Mouse (Mus musculus): ENCODE data around the gene Tecpr1. TPM values are rescaled to one million over a fixed set of nuclear protein-coding genes. Genes with fewer than 3 reads are reported as not detected.
A peak's percentile ranks its signal among the peaks of the same experiment; 100 is the strongest.

Gene Tecpr1
- polyA plus RNA-seq, 1 experiment from 2014 or later: 47.4 TPM

DNA sequence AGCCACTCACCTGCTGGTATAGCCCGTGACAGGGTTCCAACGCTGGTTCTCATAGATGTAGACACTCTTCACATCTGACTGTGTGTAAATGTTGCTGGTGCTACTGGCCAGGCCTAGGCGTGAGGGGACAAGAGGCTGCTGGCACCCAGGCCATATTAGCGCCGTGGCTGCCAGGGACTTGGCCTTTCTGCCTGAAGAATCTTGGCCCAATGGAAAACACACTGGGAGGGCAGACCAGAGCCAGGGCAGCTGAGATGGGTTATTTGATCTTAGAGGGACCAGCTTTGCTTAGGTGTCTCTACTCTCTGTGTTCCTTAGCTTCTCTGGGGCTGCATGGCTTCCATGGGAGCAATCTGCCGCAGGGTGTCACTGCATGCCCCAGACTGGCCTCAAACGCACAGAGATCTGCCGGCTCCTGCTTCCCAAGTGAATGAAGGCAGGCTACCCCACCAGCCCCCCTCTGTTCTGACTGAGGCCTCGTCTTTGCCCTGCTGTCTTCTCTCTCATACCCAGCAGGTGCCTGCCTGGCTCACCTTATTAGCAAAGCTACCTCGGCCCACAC is 19.9 kb downstream of the Tecpr1 start:
- Histone ChIP-seq H3K36me3 (peaks cover 46% of the 10 kb centered on the region), H3K9me3 (peaks cover 6% of the 10 kb centered on the region; the same call in 1 of the 2 replicates), H3K4me1 (replicated peaks) (no peaks in the 10 kb centered on the region), H3K27ac (replicated peaks) (no peak overlapping the region), H3K9ac (no peak overlapping the region), H3K4me3 (no peak overlapping the region), H3K4me2 (no peak overlapping the region), H3K27me3 (no peaks in the 10 kb centered on the region)
- no peak for ATAC-seq (ENCODE audit: low FRiP score, low read depth)
- 92% methylated on average over 10 of the region's 10 CpGs for WGBS

GRCm38 (mm10) chr5:144202430-144202829 is 21.0 kb downstream of the Tecpr1 start:
- peaks cover 46% of the 10 kb centered on the region for H3K36me3 ChIP-seq
- H3K27ac ChIP-seq (replicated peaks): no peak overlapping the region
- no peaks in the 10 kb centered on the region for H3K27me3 ChIP-seq
- no peak for ATAC-seq (ENCODE audit: low FRiP score, low read depth)
- WGBS: 93% methylated on average over 6 of the region's 6 CpGs
- peaks cover 6% of the 10 kb centered on the region; the same call in 1 of the 2 replicates for H3K9me3 ChIP-seq
- H3K4me2 ChIP-seq: no peak overlapping the region
- H3K4me1 ChIP-seq (replicated peaks): no peaks in the 10 kb centered on the region
- no peak overlapping the region for H3K4me3 ChIP-seq
- H3K9ac ChIP-seq: no peak overlapping the region

DNA sequence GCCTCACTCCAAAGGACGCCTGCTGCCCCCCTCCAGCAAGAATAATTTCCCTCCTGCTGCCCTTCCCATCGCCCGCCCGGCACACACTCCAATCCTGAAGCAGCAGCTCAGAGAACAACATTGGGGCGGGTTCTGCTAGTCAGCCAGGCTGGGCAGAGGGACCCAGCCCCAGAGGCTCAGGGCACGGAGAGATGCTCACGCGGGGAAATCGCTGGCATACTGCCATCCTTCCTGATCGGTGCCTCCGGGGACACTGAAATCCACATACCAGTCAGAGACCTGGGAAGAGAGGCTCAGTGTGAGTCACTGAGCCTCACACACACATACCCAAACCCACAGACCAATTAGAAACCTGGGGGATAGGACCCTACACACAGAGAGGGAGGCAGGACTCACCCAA is 22.8 kb downstream of the Tecpr1 start:
- no peak for ATAC-seq (ENCODE audit: low FRiP score, low read depth)
- H3K27me3 ChIP-seq: no peaks in the 10 kb centered on the region
- no peak overlapping the region for H3K4me2 ChIP-seq
- no peaks in the 10 kb centered on the region for H3K4me1 ChIP-seq (replicated peaks)
- 68% methylated on average over 11 of the region's 11 CpGs for WGBS
- H3K4me3 ChIP-seq: no peak overlapping the region
- peaks cover 35% of the 10 kb centered on the region for H3K36me3 ChIP-seq
- H3K9ac ChIP-seq: no peak overlapping the region
- no peak overlapping the region for H3K27ac ChIP-seq (replicated peaks)
- peaks cover 6% of the 10 kb centered on the region; the same call in 1 of the 2 replicates for H3K9me3 ChIP-seq

- 0 out of 2 replicates have a peak, but pooled peaks cover 3% of the 10 kb centered on the region for H3K36me3 ChIP-seq
- H3K27ac ChIP-seq (replicated peaks): no peak overlapping the region
- 89% methylated on average over 8 of the region's 8 CpGs for WGBS
- no peaks in the 10 kb centered on the region for H3K9me3 ChIP-seq
- ATAC-seq (ENCODE audit: low FRiP score, low read depth): no peak
- no peak overlapping the region for H3K4me2 ChIP-seq
- no peak overlapping the region for H3K9ac ChIP-seq
- no peaks in the 10 kb centered on the region for H3K27me3 ChIP-seq
- no peak overlapping the region for H3K4me3 ChIP-seq
- H3K4me1 ChIP-seq (replicated peaks): no peaks in the 10 kb centered on the region
These were observed 27.8 kb downstream of the Tecpr1 start for GRCm38 (mm10) chr5:144195567-144195966.

DNA sequence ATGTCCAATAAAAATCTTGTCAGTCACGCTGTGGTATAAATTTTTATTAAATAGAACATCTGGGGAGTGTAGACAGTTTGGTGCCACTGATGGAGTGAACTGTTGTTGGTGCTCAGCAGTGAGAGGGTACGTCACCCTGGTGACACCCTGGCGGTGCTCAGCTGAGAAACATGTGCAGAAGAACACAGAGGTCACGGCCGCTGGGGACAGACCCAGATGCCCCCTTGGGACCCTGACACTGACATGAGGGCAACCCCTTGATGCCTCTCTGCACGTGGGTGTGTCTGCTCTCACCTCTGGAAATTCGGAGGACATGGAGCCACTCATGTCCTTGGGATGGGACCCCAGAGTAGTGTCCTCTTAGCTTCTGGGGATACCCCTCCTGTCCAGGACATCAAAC is 29.0 kb downstream of the Tecpr1 start:
- ATAC-seq (ENCODE audit: low FRiP score, low read depth): no peak

GRCm38 (mm10) chr5:144192673-144193072 is 30.7 kb downstream of the Tecpr1 start:
- Histone ChIP-seq H3K4me1 (replicated peaks) (peaks cover 10% of the 10 kb centered on the region), H3K27me3 (no peaks in the 10 kb centered on the region), H3K9ac (no peak overlapping the region), H3K4me2 (no peak overlapping the region), H3K4me3 (no peak overlapping the region), H3K27ac (replicated peaks) (no peak overlapping the region), H3K9me3 (no peaks in the 10 kb centered on the region), H3K36me3 (no peaks in the 10 kb centered on the region)
- ATAC-seq (ENCODE audit: low FRiP score, low read depth): no peak
- 88% methylated on average over 6 of the region's 6 CpGs for WGBS

More for the DNA sequence above, 29.0 kb downstream of the Tecpr1 start:
- Histone ChIP-seq H3K4me3 (no peak overlapping the region), H3K4me1 (replicated peaks) (peaks cover 10% of the 10 kb centered on the region), H3K27me3 (no peaks in the 10 kb centered on the region), H3K36me3 (0 out of 2 replicates have a peak, but pooled peaks cover 3% of the 10 kb centered on the region), H3K4me2 (no peak overlapping the region), H3K9ac (no peak overlapping the region), H3K9me3 (no peaks in the 10 kb centered on the region), H3K27ac (replicated peaks) (no peak overlapping the region)
- WGBS: 77% methylated on average over 7 of the region's 7 CpGs

DNA sequence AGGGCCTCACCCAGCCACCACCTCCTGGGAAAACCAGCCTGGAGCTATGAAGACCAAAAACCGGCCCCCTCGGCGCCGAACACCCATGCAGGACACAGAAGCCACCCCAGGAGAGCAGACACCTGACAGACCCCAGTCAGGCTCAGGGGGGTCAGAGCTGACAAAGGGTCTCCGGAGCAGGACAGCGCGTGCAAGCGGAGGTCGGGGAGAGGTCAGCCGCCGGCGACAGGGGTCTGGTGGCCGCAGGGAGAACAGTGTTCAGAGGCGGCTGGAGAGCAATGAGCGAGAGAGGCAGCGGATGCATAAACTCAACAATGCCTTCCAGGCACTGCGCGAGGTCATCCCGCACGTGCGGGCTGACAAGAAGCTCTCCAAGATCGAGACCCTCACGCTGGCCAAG is 32.4 kb downstream of the Tecpr1 start:
- ATAC-seq (ENCODE audit: low FRiP score, low read depth): no peak
- Histone ChIP-seq H3K9me3 (no peaks in the 10 kb centered on the region), H3K27me3 (no peaks in the 10 kb centered on the region), H3K9ac (no peak overlapping the region), H3K4me2 (no peak overlapping the region), H3K4me1 (replicated peaks) (peaks cover 10% of the 10 kb centered on the region), H3K27ac (replicated peaks) (no peak overlapping the region), H3K36me3 (0 out of 2 replicates have a peak, but pooled peaks cover under 1% of the 10 kb centered on the region), H3K4me3 (no peak overlapping the region)
- 38% methylated on average over 23 of the region's 23 CpGs for WGBS

- Histone ChIP-seq H3K27me3 (no peaks in the 10 kb centered on the region), H3K4me2 (peak within 1 kb of the TSS; percentile 51), H3K36me3 (0 out of 2 replicates have a peak, but pooled peaks cover 7% of the 10 kb centered on the region), H3K9ac (no peak within 1 kb of the TSS), H3K9me3 (no peaks in the 10 kb centered on the region), H3K4me3 (peak within 1 kb of the TSS; percentile 21), H3K4me1 (replicated peaks) (peaks cover 10% of the 10 kb centered on the region), H3K27ac (replicated peaks) (no peak within 1 kb of the TSS)
- ATAC-seq (ENCODE audit: low FRiP score, low read depth): no peak
- 4% methylated on average over 24 of the region's 26 CpGs for WGBS
These were observed 33.3 kb downstream of the Tecpr1 start, which contains the start of gene Bhlha15 for GRCm38 (mm10) chr5:144189950-144190583. Bhlha15 (plus strand) TSS chr5:144190286.

- 79% methylated on average over 7 of the region's 7 CpGs for WGBS
- 0 out of 2 replicates have a peak, but pooled peaks cover 7% of the 10 kb centered on the region for H3K36me3 ChIP-seq
- H3K27me3 ChIP-seq: no peaks in the 10 kb centered on the region
- no peak overlapping the region for H3K9ac ChIP-seq
- H3K4me2 ChIP-seq: no peak overlapping the region
- H3K9me3 ChIP-seq: no peaks in the 10 kb centered on the region
- peaks cover 10% of the 10 kb centered on the region for H3K4me1 ChIP-seq (replicated peaks)
- H3K27ac ChIP-seq (replicated peaks): no peak overlapping the region
- ATAC-seq (ENCODE audit: low FRiP score, low read depth): no peak
- no peak overlapping the region for H3K4me3 ChIP-seq
These were observed 34.1 kb downstream of the Tecpr1 start for GRCm38 (mm10) chr5:144189327-144189726.

DNA sequence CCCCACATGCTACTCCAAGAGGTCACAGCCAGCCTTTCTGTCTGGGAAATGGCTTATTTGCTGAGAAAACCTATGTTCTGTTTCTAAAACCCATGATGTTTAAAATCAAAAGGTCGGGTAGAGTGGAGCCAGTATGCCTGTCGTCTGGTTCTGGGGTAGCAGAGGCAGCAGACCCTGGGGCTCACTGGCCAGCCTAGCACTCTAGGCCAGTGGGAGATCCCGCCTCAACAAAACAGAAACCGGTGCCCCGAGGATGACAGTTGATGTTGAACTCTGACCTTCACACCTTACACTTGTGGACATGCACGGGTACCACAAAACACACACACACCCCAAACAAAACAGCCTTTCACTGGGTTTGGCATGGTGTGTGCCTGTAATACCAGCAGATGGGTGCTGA is 35.0 kb downstream of the Tecpr1 start:
- WGBS: 82% methylated on average over 6 of the region's 6 CpGs
- H3K4me3 ChIP-seq: no peak overlapping the region
- H3K36me3 ChIP-seq: 0 out of 2 replicates have a peak, but pooled peaks cover 7% of the 10 kb centered on the region
- H3K27ac ChIP-seq (replicated peaks): no peak overlapping the region
- no peaks in the 10 kb centered on the region for H3K27me3 ChIP-seq
- no peak overlapping the region for H3K4me2 ChIP-seq
- ATAC-seq (ENCODE audit: low FRiP score, low read depth): no peak
- H3K9me3 ChIP-seq: no peaks in the 10 kb centered on the region
- H3K9ac ChIP-seq: no peak overlapping the region
- peaks cover 10% of the 10 kb centered on the region for H3K4me1 ChIP-seq (replicated peaks)

DNA sequence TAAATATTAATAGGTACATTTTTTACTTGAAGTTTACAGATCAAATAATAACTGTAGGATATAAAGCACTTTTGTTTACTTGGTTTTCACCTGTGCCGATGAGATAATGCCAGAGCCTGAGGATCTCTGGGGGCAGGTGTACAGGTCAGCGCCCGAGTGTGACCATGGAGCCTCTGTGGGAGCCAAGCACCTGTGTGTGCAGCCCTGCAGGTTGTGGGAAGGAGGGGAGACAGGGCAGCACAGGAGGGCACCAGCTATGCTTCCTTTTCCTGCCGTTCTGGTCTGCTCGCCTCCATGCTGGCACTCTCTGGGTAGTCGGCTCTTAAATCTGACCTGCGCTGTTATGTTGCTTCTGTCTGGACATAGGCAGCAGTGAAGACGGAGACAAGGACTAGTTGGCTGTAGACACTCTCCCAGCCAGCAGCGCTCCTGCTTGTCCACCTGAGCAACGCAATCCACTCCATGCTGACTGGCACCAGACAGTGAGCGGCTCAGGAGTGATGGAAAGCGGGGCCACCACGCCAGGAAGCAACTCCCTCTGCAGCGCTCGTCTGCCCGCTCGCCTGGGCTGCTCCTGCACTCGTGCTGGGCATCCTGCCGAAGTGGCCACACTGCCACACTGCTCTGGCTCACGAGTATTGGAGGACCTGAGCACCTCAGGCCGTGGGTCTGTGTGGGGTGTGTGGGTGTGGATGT is 38.9 kb downstream of the Tecpr1 start:
- H3K4me2 ChIP-seq: no peak overlapping the region
- no peak overlapping the region for H3K27ac ChIP-seq (replicated peaks)
- no peak overlapping the region for H3K9ac ChIP-seq
- no peak overlapping the region for H3K4me3 ChIP-seq
- 0 out of 2 replicates have a peak, but pooled peaks cover 7% of the 10 kb centered on the region for H3K36me3 ChIP-seq
- no peak for ATAC-seq (ENCODE audit: low FRiP score, low read depth)
- no peaks in the 10 kb centered on the region for H3K27me3 ChIP-seq
- H3K4me1 ChIP-seq (replicated peaks): 0 out of 2 replicates have a peak, but pooled peaks cover under 1% of the 10 kb centered on the region
- no peaks in the 10 kb centered on the region for H3K9me3 ChIP-seq
- WGBS: 87% methylated on average over 21 of the region's 21 CpGs

Data from hindbrain, embryonic 15.5 days (tissue).